Mouse (Mus musculus) adrenal gland, postnatal 36 days (tissue): ENCODE data around the gene Crocc2. TPM values are rescaled to one million over a fixed set of nuclear protein-coding genes. Genes with fewer than 3 reads are reported as not detected.

Experiments
- DNase-seq, 2 experiments: peaks; one replicate each; pipeline ENCODE4 v3.0.0; 2021; ENCODE audit warnings: mixed read lengths in 1 of 2
- total RNA-seq, 2 experiments: library from RNA; stranded (reverse); gene quantifications; 2 replicates each; pipeline ENCODE4 v1.2.3; 2021

The Crocc2 gene
- total RNA-seq, 2 experiments from 2014 or later = 0.03 TPM; not detected in 1

GRCm38 (mm10) chr1:93216839-93217497 lies 48.4 kb downstream of the Crocc2 start:
- no peak for DNase-seq

GRCm38 (mm10) chr1:93217530-93217929 lies 49.0 kb downstream of the Crocc2 start:
- no peak for DNase-seq

- DNase-seq = no peak
Measured at GRCm38 (mm10) chr1:93220776-93221175, 52.3 kb downstream of the Crocc2 start.

- DNase-seq = peak; percentile 64 to 76
Measured at GRCm38 (mm10) chr1:93223972-93224371, 55.4 kb downstream of the Crocc2 start.

- no peak for DNase-seq
Measured at GRCm38 (mm10) chr1:93225226-93225625, 56.7 kb downstream of the Crocc2 start.

- peak in 1 of 2 experiments; percentile 27 for DNase-seq
Measured at GRCm38 (mm10) chr1:93225731-93226520, 57.4 kb downstream of the Crocc2 start.

GRCm38 (mm10) chr1:93227303-93227975 lies 58.9 kb downstream of the Crocc2 start:
- peak in 1 of 2 experiments; percentile 23 for DNase-seq

- DNase-seq = no peak
Measured at GRCm38 (mm10) chr1:93227976-93228365, 59.4 kb downstream of the Crocc2 start.

GRCm38 (mm10) chr1:93229221-93229620 lies 60.7 kb downstream of the Crocc2 start:
- peak; percentile 40 to 58 for DNase-seq

- DNase-seq = peak in 1 of 2 experiments; percentile 16
Measured at GRCm38 (mm10) chr1:93229626-93230025, 61.1 kb downstream of the Crocc2 start.

- DNase-seq = peak; percentile 96 to 97
Measured at GRCm38 (mm10) chr1:93235576-93236544, 67.3 kb downstream of the Crocc2 start, which contains the start of gene Sned1. Gene Sned1 (plus strand): TSS chr1:93235841.

GRCm38 (mm10) chr1:93236545-93236924 lies 68.0 kb downstream of the Crocc2 start:
- no peak for DNase-seq

- no peak for DNase-seq
Measured at GRCm38 (mm10) chr1:93237676-93238075, 69.2 kb downstream of the Crocc2 start.

GRCm38 (mm10) chr1:93238201-93238600 lies 69.7 kb downstream of the Crocc2 start:
- DNase-seq = no peak

GRCm38 (mm10) chr1:93245936-93246335 lies 77.4 kb downstream of the Crocc2 start:
- peak; percentile 17 to 20 for DNase-seq

GRCm38 (mm10) chr1:93252586-93252985 lies 84.1 kb downstream of the Crocc2 start:
- DNase-seq = no peak

- no peak for DNase-seq
Measured at GRCm38 (mm10) chr1:93255761-93256160, 87.2 kb downstream of the Crocc2 start.

- no peak for DNase-seq
Measured at GRCm38 (mm10) chr1:93257560-93257959, 89.0 kb downstream of the Crocc2 start.

- DNase-seq = no peak
Measured at GRCm38 (mm10) chr1:93267207-93267606, 98.7 kb downstream of the Crocc2 start.

- DNase-seq = no peak
Measured at GRCm38 (mm10) chr1:93268246-93268645, 99.7 kb downstream of the Crocc2 start.

- no peak for DNase-seq
Measured at GRCm38 (mm10) chr1:93270516-93271240, 102.2 kb downstream of the Crocc2 start.
